Mouse (Mus musculus): Measurements from ENCODE around the gene Rbm47. TPM values are rescaled to one million over a fixed set of nuclear protein-coding genes. Genes with fewer than 3 reads are reported as not detected.

The Rbm47 gene
- polyA plus RNA-seq, 1 experiment from 2014 or later = 105 TPM

DNA sequence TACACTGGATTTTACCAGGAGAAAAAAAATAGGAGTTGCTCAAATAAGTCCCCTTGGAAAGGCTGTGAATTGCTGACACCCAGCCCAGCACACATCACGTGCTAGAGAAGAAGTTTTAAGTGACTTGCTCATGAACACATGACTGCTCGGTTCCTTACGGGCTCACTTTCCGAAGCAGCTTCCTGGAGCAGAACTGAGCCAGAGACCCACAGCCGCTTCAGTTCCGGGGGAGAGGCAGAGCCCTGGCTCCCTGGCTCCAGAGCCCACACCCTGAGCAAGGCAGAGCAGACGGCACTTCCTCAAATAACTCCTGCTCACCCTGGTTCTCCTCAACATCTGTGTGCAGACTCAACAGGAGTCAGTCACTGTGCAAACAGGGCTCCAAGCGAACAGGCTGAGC is 60.9 kb downstream of the Rbm47 start:
- DNase-seq (ENCODE audit: low spot score) (peak; percentile 53), ATAC-seq (replicated peaks; ENCODE audit: low FRiP score, low read depth) (peak; percentile 67)
- Histone ChIP-seq H3K27ac (0 out of 2 replicates have a peak overlapping the region, but pooled peaks have one; percentile 6), H3K4me1 (replicated peaks; ENCODE audit: insufficient read depth, low read length) (no peaks in the 10 kb centered on the region), H3K36me3 (ENCODE audit: insufficient read depth, low read length) (no peaks in the 10 kb centered on the region), H3K9me3 (replicated peaks; ENCODE audit: low read length) (no peaks in the 10 kb centered on the region), H3K27me3 (ENCODE audit: insufficient read depth, low read length) (no peaks in the 10 kb centered on the region), H3K4me2 (ENCODE audit: low read length) (no peak overlapping the region), H3K4me3 (replicated peaks; ENCODE audit: low read depth, low read length) (no peak overlapping the region), H3K9ac (ENCODE audit: low read depth, low read length) (no peak overlapping the region)
- 20% methylated on average over 8 of the region's 8 CpGs for WGBS
- TF ChIP-seq CTCF (IDR thresholded peaks at IDR 0.05; ENCODE audit: low read depth) = no peak

DNA sequence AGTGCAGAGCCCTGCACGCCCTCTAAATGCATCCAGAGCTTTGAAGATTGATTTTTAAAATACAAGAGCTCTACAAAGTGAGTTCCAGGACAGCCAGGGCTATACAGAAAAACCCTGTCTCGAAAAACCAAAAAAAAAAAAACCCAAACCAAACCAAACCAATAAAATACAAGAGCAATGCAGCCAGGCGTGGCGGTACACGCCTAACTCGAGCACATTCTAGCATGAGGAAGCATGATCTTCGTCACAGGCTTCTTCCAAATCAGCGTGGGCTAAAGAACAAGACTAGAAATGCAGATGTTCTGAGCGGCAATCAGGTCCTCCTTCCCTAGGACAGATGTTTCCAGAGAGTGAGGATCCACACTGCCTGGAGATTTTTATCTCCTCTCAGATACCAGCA is 66.5 kb downstream of the Rbm47 start:
- Histone ChIP-seq H3K9me3 (replicated peaks; ENCODE audit: low read length) (no peaks in the 10 kb centered on the region), H3K36me3 (ENCODE audit: insufficient read depth, low read length) (no peaks in the 10 kb centered on the region), H3K4me3 (replicated peaks; ENCODE audit: low read depth, low read length) (no peak overlapping the region), H3K9ac (ENCODE audit: low read depth, low read length) (no peak overlapping the region), H3K4me2 (ENCODE audit: low read length) (no peak overlapping the region), H3K27me3 (ENCODE audit: insufficient read depth, low read length) (no peaks in the 10 kb centered on the region), H3K27ac (no peak overlapping the region), H3K4me1 (replicated peaks; ENCODE audit: insufficient read depth, low read length) (no peaks in the 10 kb centered on the region)
- DNase-seq (ENCODE audit: low spot score) (no peak), ATAC-seq (replicated peaks; ENCODE audit: low FRiP score, low read depth) (no peak)
- WGBS = 77% methylated on average over 9 of the region's 9 CpGs
- TF ChIP-seq CTCF (IDR thresholded peaks at IDR 0.05; ENCODE audit: low read depth) = no peak

DNA sequence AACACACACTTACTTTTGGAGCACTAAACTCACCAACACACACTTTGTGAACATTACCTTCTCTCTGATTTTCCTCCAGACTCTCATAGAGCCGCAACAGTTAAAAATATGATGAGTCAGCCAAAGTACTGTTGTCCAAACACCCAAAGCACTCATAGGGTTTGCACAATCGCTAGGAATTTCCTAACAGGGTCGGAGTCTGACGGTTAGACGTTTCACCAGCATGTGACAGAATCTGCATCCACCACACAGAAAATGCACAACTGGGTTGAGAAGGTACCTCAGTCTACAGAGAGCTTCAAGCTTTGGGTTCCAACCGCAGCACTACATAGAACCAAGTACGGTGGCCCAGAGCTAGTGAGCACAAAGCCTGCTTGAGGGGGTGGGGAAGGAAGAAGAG is 67.0 kb downstream of the Rbm47 start:
- no peak for TF ChIP-seq CTCF (IDR thresholded peaks at IDR 0.05; ENCODE audit: low read depth)

DNA sequence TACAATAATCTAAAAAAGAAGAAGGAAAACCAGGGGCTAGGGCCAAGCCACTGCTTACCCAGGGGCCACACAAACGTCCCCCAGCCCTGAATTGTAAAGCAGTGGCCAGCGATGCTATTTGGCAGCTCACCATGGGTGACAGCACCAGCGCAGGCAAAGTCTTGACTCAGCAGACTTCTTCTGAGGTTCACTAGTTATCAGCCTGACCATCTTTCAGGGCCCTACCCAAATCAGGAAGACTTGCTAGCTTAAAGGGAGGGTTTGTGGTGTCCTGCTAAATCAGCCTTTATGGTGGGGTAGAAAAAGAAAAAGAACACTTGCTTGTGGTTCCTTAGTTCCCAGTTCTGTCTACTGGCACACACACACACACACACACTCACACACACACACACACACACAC is 67.6 kb downstream of the Rbm47 start:
- TF ChIP-seq CTCF (IDR thresholded peaks at IDR 0.05; ENCODE audit: low read depth) = no peak
- DNase-seq (ENCODE audit: low spot score) = no peak
- 72% methylated on average over 3 of the region's 3 CpGs for WGBS

More for the DNA sequence above, 67.0 kb downstream of the Rbm47 start:
- Histone ChIP-seq H3K27ac (no peak overlapping the region), H3K4me3 (replicated peaks; ENCODE audit: low read depth, low read length) (no peak overlapping the region), H3K9ac (ENCODE audit: low read depth, low read length) (no peak overlapping the region), H3K4me1 (replicated peaks; ENCODE audit: insufficient read depth, low read length) (no peaks in the 10 kb centered on the region), H3K4me2 (ENCODE audit: low read length) (no peak overlapping the region), H3K36me3 (ENCODE audit: insufficient read depth, low read length) (no peaks in the 10 kb centered on the region), H3K27me3 (ENCODE audit: insufficient read depth, low read length) (no peaks in the 10 kb centered on the region), H3K9me3 (replicated peaks; ENCODE audit: low read length) (no peaks in the 10 kb centered on the region)
- DNase-seq (ENCODE audit: low spot score) (no peak), ATAC-seq (replicated peaks; ENCODE audit: low FRiP score, low read depth) (no peak)
- WGBS = 84% methylated on average over 7 of the region's 7 CpGs

DNA sequence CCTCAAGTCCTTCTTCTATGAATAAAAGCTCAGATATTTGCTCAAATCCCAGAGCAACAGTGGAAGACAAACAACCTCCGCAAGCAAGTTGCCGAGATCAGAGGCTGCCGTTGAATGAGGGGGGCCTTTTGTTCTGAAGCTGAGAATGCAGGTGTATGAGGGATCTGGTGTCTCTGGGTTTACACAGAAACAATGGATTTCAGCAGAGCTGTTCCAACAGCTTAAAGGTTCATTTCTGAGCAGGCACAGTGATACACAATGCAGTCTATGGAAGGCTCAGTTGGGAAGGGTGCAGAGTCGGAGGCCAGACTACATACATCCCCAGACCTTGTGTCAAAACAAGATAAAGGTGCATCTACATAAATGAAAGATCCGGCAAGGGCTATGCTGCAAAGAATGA is 69.5 kb downstream of the Rbm47 start:
- no peak for ATAC-seq (replicated peaks; ENCODE audit: low FRiP score, low read depth)
- no peak for TF ChIP-seq CTCF (IDR thresholded peaks at IDR 0.05; ENCODE audit: low read depth)
- H3K36me3 ChIP-seq (ENCODE audit: insufficient read depth, low read length) = no peaks in the 10 kb centered on the region
- H3K27ac ChIP-seq = no peak overlapping the region
- H3K4me2 ChIP-seq (ENCODE audit: low read length) = no peak overlapping the region
- no peak overlapping the region for H3K9ac ChIP-seq (ENCODE audit: low read depth, low read length)
- H3K4me3 ChIP-seq (replicated peaks; ENCODE audit: low read depth, low read length) = no peak overlapping the region
- no peaks in the 10 kb centered on the region for H3K27me3 ChIP-seq (ENCODE audit: insufficient read depth, low read length)
- 82% methylated on average over 5 of the region's 5 CpGs for WGBS
- 0 out of 2 replicates have a peak, but pooled peaks cover 7% of the 10 kb centered on the region for H3K4me1 ChIP-seq (replicated peaks; ENCODE audit: insufficient read depth, low read length)
- DNase-seq (ENCODE audit: low spot score) = no peak
- H3K9me3 ChIP-seq (replicated peaks; ENCODE audit: low read length) = no peaks in the 10 kb centered on the region

More for the DNA sequence above, 67.6 kb downstream of the Rbm47 start:
- H3K4me2 ChIP-seq (ENCODE audit: low read length) = no peak overlapping the region
- H3K9me3 ChIP-seq (replicated peaks; ENCODE audit: low read length) = no peaks in the 10 kb centered on the region
- no peaks in the 10 kb centered on the region for H3K36me3 ChIP-seq (ENCODE audit: insufficient read depth, low read length)
- no peaks in the 10 kb centered on the region for H3K4me1 ChIP-seq (replicated peaks; ENCODE audit: insufficient read depth, low read length)
- ATAC-seq (replicated peaks; ENCODE audit: low FRiP score, low read depth) = no peak
- H3K27ac ChIP-seq = no peak overlapping the region
- H3K27me3 ChIP-seq (ENCODE audit: insufficient read depth, low read length) = no peaks in the 10 kb centered on the region
- H3K9ac ChIP-seq (ENCODE audit: low read depth, low read length) = no peak overlapping the region
- H3K4me3 ChIP-seq (replicated peaks; ENCODE audit: low read depth, low read length) = no peak overlapping the region

DNA sequence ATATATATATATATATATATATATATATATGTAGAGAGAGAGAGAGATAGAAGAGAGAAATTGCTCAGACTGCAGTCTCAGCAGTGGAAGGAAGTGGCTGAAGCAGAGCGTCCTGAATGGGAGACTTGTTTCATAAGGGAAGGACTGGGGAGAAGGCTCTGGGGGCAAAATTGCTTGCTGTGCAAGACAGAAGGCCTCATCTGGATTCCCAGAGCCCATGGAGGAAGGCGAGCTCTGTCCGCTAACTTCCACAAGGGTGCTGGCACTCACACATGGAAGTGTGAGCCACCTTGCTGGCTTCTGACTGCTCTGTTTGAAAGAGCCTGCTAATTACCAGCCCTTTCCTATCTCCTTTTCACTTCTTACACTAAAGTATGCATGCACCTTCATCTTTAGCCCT is 70.1 kb downstream of the Rbm47 start:
- DNase-seq (ENCODE audit: low spot score) = no peak
- H3K9me3 ChIP-seq (replicated peaks; ENCODE audit: low read length) = no peaks in the 10 kb centered on the region
- H3K27ac ChIP-seq = no peak overlapping the region
- 0 out of 2 replicates have a peak, but pooled peaks cover 9% of the 10 kb centered on the region for H3K4me1 ChIP-seq (replicated peaks; ENCODE audit: insufficient read depth, low read length)
- TF ChIP-seq CTCF (IDR thresholded peaks at IDR 0.05; ENCODE audit: low read depth) = no peak
- no peak for ATAC-seq (replicated peaks; ENCODE audit: low FRiP score, low read depth)
- H3K4me3 ChIP-seq (replicated peaks; ENCODE audit: low read depth, low read length) = no peak overlapping the region
- no peaks in the 10 kb centered on the region for H3K36me3 ChIP-seq (ENCODE audit: insufficient read depth, low read length)
- 91% methylated on average over 3 of the region's 3 CpGs for WGBS
- no peak overlapping the region for H3K9ac ChIP-seq (ENCODE audit: low read depth, low read length)
- no peaks in the 10 kb centered on the region for H3K27me3 ChIP-seq (ENCODE audit: insufficient read depth, low read length)
- H3K4me2 ChIP-seq (ENCODE audit: low read length) = no peak overlapping the region

DNA sequence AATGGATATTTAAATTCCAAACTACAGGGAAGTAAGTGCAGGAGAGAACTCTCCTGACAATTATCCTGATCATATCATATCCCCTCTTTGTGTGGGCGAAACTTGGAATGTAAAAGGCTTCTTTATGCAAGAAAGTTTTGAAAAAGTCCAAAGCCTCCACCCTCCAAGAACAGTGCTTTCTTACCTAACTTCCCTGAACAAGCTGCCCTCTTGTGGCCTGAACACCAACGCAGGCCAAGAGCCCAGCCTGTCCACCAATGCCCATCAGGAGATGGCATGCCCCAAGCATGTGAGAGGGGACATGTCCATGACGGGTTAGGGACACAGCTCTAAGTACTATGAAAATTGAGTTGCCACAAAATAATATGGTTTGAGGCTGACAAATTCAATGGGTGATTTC is 71.3 kb downstream of the Rbm47 start:
- no peaks in the 10 kb centered on the region for H3K27me3 ChIP-seq (ENCODE audit: insufficient read depth, low read length)
- no peak overlapping the region for H3K9ac ChIP-seq (ENCODE audit: low read depth, low read length)
- WGBS = 68% methylated on average over 3 of the region's 3 CpGs
- no peak for ATAC-seq (replicated peaks; ENCODE audit: low FRiP score, low read depth)
- H3K4me2 ChIP-seq (ENCODE audit: low read length) = no peak overlapping the region
- no peak overlapping the region for H3K27ac ChIP-seq
- H3K36me3 ChIP-seq (ENCODE audit: insufficient read depth, low read length) = no peaks in the 10 kb centered on the region
- H3K4me1 ChIP-seq (replicated peaks; ENCODE audit: insufficient read depth, low read length) = 0 out of 2 replicates have a peak, but pooled peaks cover 9% of the 10 kb centered on the region
- peak; percentile 68 for TF ChIP-seq CTCF (IDR thresholded peaks at IDR 0.05; ENCODE audit: low read depth)
- H3K9me3 ChIP-seq (replicated peaks; ENCODE audit: low read length) = no peaks in the 10 kb centered on the region
- peak; percentile 49 for DNase-seq (ENCODE audit: low spot score)
- no peak overlapping the region for H3K4me3 ChIP-seq (replicated peaks; ENCODE audit: low read depth, low read length)
